Mouse (Mus musculus) gastrocnemius, adult 2 months (tissue): Measurements from ENCODE around the gene Atp4a. TPM values are rescaled to one million over a fixed set of nuclear protein-coding genes. Genes with fewer than 3 reads are reported as not detected.
"Not testable (repeated sequence)": the region's sequence is repeated elsewhere in the genome, so short reads cannot be mapped to it uniquely, and the experiment has no call there.

Experiments used
- DNase-seq: peaks from one replicate; pipeline ENCODE4 v3.0.0; 2022
- H3K27ac ChIP-seq: fragments of 200-600 bp; 2 replicates; pipeline ENCODE4 v1.8.1; 2022; ENCODE audit warnings: mild to moderate bottlenecking
- H3K4me3 ChIP-seq: fragments of 200-600 bp; 2 replicates; pipeline ENCODE4 v1.8.1; 2022; ENCODE audit warnings: mild to moderate bottlenecking, moderate library complexity
- CTCF ChIP-seq: fragments of 200-600 bp; IDR thresholded peaks from 2 replicates; pipeline ENCODE4 v1.8.1; 2022; ENCODE audit warnings: antibody characterized with exemption, mild to moderate bottlenecking, moderate library complexity
- intact Hi-C: fragments of 180-260 bp; cut with DNase I; formaldehyde crosslinking; loops from one replicate; pipeline ENCODE4 v1.15.1; 2025
- total RNA-seq, 2 experiments: library from RNA; stranded (reverse); gene quantifications; 2 replicates each; pipeline ENCODE4 v1.2.3; 2021

Gene Atp4a
- total RNA-seq, 2 experiments from 2014 or later: 0.13 to 0.14 TPM

DNA sequence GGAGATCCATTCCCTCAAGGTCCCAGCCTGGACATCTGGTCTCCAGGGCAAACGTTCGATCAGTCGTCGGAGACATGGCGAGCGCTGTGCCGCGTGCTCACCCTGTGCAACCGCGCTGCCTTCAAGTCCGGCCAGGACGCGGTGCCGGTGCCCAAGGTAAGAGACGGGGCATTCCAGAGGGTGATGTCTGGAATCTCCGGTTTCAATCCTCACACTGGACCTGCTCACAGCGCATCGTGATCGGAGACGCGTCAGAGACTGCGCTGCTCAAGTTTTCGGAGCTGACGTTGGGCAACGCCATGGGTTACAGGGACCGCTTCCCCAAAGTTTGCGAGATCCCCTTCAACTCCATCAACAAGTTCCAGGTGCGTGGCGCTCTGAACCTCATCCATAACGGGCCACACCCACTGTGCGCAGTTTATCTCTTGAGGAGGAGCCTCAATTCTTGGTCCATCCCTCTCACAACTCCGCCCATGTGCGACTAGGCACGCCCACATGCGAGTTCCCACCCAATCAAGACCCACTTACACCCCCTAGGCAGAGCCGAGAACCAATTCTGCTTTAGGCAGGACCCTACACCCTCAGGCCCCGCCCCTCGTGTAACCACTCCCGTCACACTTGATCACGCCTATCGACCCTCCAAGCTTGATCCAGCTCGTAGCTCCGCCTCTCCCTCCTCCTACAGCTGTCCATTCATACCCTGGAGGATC lies 5.2 kb downstream of the Atp4a start:
- Histone ChIP-seq H3K4me3 (peak overlapping the region; percentile 64), H3K27ac (no peak overlapping the region)
- intact Hi-C loops: no loop called here
- TF ChIP-seq CTCF: no peak
- DNase-seq: peak; percentile 63

DNA sequence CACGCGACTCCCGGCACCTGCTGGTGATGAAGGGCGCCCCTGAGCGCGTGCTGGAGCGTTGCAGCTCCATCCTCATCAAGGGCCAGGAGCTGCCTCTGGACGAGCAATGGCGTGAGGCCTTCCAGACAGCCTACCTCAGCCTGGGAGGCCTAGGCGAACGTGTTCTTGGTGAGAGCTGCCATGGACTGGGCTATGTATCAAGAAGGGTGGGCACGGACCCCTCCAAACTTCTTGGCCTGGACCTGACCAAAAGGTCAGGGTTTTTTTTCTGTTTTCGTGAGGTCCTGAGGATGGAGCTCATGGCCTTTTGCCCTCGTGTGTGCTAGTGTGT lies 5.7 kb downstream of the Atp4a start:
- TF ChIP-seq CTCF: peak; percentile 8; the same call in 1 of the 2 replicates
- DNase-seq: no peak
- intact Hi-C loops: no loop called here
- H3K4me3 ChIP-seq: peak overlapping the region; percentile 64
- H3K27ac ChIP-seq: no peak overlapping the region

DNA sequence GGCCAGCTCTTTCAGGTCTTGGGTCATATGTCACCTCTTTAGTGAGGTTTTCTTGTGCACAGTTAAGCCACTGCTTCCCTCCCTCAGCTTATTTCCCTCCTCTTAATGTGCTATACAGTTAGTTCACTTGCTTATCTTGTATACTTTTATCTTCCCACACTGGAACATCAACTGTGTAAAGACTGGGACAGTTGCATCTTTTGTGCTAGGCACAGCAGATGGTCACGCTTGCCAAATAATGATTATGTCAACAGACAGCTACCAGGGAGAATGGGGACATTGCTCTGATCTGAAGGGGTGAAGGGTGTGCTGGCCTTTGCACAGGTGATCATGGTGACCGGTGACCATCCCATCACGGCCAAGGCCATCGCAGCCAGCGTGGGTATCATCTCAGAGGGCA lies 7.7 kb downstream of the Atp4a start:
- TF ChIP-seq CTCF: no peak
- Histone ChIP-seq H3K4me3 (no peak overlapping the region), H3K27ac (no peak overlapping the region)
- no peak for DNase-seq
- intact Hi-C loops: no loop called here

DNA sequence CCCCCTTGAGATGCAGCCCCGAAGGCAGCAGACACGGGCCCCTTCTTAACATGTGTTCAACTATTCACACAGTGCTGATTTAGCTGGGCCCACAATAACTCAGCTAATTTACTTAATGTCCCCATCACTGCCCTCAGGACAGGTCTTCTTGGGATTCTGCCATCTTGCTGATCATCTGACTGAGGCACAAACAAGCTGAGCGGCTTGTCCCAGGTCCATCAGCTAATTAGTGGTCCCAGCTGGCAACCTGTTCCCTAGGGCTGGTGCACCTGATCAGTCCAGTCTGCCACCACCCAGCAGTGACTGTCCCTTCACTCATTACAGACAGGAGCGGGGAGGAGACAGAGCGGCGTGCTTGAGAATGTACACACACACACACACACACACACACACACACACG lies 9.3 kb downstream of the Atp4a start:
- TF ChIP-seq CTCF: no peak
- DNase-seq: no peak
- Histone ChIP-seq H3K4me3 (no peak overlapping the region), H3K27ac (no peak overlapping the region)
- intact Hi-C loops: no loop called here

DNA sequence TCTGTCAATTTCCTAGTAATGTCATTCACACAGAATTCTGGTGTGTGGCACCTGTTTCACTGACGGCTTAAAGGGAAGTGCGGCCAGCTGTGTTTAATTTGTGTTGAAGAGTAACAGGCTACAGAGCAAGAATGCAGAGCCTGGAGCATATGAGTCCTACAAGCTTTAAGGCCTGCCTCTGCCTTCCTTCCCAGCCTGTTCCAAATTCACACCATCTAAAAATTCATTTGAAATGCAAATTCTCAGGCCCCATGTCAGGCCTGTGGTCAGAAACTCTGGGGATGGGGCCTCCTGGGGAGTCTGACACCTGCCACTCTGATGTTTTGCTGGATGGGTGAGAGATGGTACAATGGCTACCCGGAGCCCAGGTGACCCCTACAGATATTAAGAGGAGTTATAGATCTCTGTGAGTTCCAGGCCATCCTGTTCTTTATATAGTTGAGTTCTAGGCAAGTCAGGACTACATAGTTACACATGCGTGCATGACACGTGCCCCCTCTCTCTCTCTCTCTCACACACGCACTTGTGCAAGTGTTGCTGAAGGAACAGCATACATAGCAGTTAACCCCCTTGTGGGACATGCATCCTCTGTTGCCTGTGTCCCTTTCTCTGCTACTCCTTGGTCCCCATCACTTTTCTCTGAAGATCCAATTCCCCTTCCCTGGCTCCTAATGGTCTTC lies 11.4 kb downstream of the Atp4a start:
- no peak overlapping the region for H3K27ac ChIP-seq
- TF ChIP-seq CTCF: no peak
- intact Hi-C loops: no loop called here
- no peak overlapping the region for H3K4me3 ChIP-seq
- DNase-seq: no peak

DNA sequence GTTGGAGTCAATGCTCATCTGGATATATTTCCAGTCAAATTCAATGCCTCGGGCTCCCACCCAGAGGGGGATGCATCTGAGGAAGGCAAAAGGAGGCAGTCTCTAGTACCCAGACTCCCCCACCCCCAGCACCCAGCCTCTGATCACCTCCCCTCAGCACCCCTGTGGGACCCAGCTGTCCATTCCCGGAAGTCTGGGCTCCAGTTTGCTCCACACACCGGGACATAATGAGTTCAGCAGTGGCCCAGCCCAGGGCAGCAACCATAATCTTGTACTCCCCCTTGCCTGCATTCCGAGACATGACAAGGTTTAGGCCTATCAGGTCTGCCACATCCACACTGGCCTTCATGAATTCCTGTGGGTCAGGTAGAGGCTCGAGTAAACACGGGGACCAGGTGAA lies 16.2 kb downstream of the Atp4a start:
- no peak for TF ChIP-seq CTCF
- DNase-seq: no peak
- H3K27ac ChIP-seq: peak overlapping the region; percentile 92
- H3K4me3 ChIP-seq: peak overlapping the region; percentile 96
- intact Hi-C loops: loop anchor here (2.0 to 5.0 kb wide), 2 partner anchors 76 to 405 kb away; partner anchors contain the start of genes Rbm42 and Sdhaf1

DNA sequence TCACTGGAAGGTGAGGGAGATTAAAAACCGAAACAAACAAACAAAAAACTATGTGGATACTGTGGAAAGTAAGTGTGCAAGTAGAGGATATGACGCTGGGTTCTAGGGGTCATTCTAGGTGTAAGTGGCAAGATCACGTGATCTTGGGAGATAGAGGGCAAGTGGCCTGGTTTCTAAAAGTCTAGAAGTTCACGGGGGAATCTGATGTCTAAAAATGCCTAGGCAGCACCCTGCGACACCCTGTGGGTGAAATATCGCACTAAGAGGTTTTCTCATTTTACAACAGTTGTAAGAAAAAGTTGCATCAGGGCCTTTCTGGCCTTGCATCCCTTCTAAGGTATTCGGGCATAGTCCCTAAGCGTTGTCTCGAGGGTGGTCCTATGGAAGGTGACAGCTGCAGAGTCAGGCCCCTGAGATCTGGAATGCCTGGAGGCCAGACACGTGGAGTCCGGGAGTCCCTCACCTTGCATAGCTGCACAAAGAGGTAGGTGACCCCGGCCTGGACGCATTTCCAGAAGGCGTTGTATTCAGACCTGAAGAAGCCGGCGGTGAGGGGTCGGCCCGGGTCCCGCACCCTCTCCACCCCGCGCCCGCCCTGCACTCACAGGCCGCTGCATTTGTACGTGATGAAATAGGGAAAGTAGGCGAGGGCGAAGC lies 16.9 kb downstream of the Atp4a start:
- intact Hi-C loops: loop anchor here (2.0 to 5.0 kb wide), 2 partner anchors 77 to 406 kb away; partner anchors contain the start of genes Rbm42 and Sdhaf1
- H3K27ac ChIP-seq: peak overlapping the region; percentile 92
- DNase-seq: no peak

DNA sequence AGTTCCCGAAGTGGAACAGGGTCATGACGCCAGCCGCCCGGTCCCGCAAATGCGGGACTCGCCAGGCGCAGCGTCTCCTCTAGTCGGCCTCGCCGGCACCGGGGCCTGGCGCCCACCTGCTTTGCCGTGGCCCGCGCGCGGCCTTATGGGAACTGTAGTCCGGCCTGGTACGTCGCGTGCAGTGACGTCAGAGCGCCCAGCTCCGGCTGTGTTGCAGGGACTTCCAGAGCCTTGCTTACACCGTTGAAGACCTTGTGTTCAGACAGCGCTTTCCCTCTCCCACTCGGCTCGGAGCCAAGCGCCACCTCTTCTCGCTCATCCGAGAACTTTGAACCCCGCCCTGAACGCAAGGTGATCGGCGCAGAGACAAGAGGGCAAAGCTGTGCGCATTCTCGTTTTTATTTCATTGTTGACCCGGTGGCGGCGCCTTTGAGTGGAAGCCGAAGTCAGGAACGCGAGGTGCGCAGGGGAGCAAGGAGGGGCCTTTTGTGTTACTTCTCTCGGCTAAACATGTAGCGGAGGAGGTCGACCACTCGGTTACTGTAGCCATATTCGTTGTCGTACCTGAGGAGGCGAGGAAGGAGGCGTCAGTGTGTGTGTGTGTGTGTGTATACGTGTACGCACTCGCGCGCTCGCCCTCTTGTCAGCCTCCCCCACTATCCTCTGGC lies 17.5 kb downstream of the Atp4a start, which contains the start of gene Tmem147:
Tmem147 (minus strand) TSS at position 145 of the 668 bp plus-strand sequence.
- intact Hi-C loops: loop anchor here (2.0 to 5.0 kb wide), 2 partner anchors 77 to 407 kb away; partner anchors contain the start of genes Rbm42 and Sdhaf1
- peak; percentile 21; the same call in 1 of the 2 replicates for TF ChIP-seq CTCF

More for the DNA sequence above, 16.9 kb downstream of the Atp4a start:
- TF ChIP-seq CTCF: no peak
- peak overlapping the region; percentile 96 for H3K4me3 ChIP-seq

DNA sequence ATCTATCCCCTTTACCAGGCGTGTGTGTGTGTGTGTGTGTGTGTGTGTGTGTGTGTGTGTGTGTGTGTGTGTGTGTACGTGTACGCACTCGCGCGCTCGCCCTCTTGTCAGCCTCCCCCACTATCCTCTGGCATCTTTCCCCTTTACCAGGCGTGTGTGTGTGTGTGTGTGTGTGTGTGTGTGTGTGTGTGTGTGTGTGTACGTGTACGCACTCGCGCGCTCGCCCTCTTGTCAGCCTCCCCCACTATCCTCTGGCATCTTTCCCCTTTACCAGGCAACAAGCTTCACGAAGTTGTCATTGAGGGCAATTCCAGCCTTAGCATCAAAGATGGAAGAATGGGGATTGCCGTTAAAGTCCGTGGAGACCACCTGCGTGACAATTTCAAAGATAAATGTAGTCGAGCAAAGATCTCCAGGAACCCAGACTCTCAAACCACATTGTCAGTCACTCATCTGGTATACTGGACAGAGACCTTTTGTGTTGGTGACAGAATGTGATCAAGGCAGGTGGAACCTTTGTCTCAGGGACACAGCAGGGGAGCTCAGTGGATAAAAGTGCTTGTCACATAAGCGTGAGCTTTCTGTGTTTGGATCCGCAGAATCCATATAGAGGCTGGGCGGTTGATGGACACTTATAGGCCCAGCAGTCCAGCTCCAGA lies 18.2 kb downstream of the Atp4a start:
- H3K27ac ChIP-seq: peak overlapping the region; percentile 92
- peak overlapping the region; percentile 96 for H3K4me3 ChIP-seq
- DNase-seq, intact Hi-C loops: not testable (repeated sequence)

More for the DNA sequence above, 17.5 kb downstream of the Atp4a start, which contains the start of gene Tmem147:
- Histone ChIP-seq H3K4me3 (peak within 1 kb of the TSS; percentile 96), H3K27ac (peak within 1 kb of the TSS; percentile 92)
- peak; percentile 97 for DNase-seq

DNA sequence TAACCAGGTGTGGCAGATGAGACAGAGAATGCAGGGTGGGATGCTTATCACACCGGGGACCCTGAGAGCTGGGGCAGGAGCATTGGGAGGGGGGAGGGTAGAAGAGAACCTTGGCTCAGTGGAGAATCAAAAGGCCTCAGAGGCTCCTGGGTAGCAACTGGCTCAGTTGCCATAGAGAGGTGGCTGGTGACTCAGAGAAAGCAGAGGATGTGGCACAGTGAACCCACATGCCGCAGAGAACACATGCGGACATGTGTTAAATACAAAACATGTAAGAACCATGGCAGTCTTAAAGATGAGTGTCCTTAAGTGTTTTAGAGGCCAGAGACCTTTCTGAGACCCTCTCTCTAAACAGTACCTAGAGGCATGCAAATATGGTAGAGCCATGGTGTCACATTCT lies 24.2 kb downstream of the Atp4a start:
- TF ChIP-seq CTCF: no peak
- Histone ChIP-seq H3K4me3 (no peak overlapping the region), H3K27ac (no peak overlapping the region)
- intact Hi-C loops: no loop called here
- DNase-seq: no peak

DNA sequence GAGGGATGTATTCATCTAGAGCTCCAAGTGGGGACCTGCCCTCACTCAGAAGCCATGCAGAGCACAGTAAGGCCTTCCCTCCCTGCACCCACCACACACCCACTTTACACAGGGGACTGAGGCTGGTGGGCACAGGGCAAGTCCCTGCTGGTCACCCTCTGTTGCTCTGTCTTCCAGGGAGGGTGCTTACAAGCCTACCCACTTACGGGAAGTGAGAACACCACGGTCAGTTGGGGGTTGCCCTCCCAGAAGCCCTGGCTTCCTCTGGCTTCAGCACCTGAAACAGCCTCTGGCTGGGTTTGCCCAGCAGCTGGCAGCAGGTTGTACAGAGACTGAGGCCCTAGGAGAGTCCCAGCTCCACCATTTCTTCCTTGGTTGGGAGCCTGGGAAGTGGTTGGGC lies 30.6 kb downstream of the Atp4a start:
- H3K27ac ChIP-seq, H3K4me3 ChIP-seq, intact Hi-C loops, DNase-seq: not testable (repeated sequence)

DNA sequence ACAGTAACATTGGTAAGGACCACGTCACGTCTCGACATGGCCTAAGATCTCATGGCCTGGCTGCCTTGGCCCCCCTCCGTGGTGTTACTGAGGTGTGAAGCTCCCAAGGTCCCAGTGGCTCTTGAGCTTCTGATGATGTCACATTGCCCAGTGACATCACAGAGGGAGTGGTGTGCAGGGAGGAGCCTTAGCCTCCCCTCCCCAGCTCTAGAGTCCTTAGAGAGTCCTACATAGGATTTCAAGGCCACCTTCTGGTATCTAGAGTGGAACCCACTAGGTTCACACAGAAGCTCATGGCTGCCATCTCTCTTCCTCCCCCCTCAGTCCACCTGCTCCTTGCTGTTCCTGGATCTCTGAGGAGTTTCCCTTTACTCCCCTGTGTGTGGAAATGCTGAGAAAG lies 31.6 kb downstream of the Atp4a start, which contains the start of gene Gapdhs:
Gapdhs (minus strand) TSS at position 65 of the 400 bp plus-strand sequence.
- intact Hi-C loops, DNase-seq, H3K27ac ChIP-seq, H3K4me3 ChIP-seq: not testable (repeated sequence)
